Mouse (Mus musculus) kidney, embryonic 14.5 days (tissue): ENCODE data around the gene Oser1. TPM values are rescaled to one million over a fixed set of nuclear protein-coding genes. Genes with fewer than 3 reads are reported as not detected.
A peak's percentile ranks its signal among the peaks of the same experiment; 100 is the strongest.

ENCODE experiments used
- ATAC-seq: fragments of 200-750 bp; cut with Nextera tagmentation; 2 replicates; pipeline ENCODE4 v1.8.0; 2017; ENCODE audit warnings: moderate number of reproducible peaks, mild to moderate bottlenecking, moderate TSS enrichment, moderate library complexity; ENCODE audit not compliant: low FRiP score, low TSS enrichment
- H3K27ac ChIP-seq: fragments of 300-500 bp; sonication (generic); 2 replicates; pipeline ENCODE4 v1.5.1; 2014; ENCODE audit warnings: low read depth, mild to moderate bottlenecking, low read length, moderate library complexity, mixed read lengths
- H3K27me3 ChIP-seq: fragments of 300-500 bp; sonication (generic); 2 replicates; pipeline ENCODE4 v1.6.1; 2014; ENCODE audit warnings: mild to moderate bottlenecking, low read length; ENCODE audit not compliant: control insufficient read depth, insufficient read depth
- H3K36me3 ChIP-seq: fragments of 300-500 bp; sonication (generic); 2 replicates; pipeline ENCODE4 v1.6.1; 2014; ENCODE audit warnings: low read length, mixed read lengths; ENCODE audit not compliant: control insufficient read depth, insufficient read depth
- H3K4me1 ChIP-seq: fragments of 300-500 bp; sonication (generic); 2 replicates; pipeline ENCODE4 v1.6.1; 2014; ENCODE audit warnings: low read length, mixed read lengths; ENCODE audit not compliant: control insufficient read depth, insufficient read depth
- H3K4me2 ChIP-seq: fragments of 300-500 bp; sonication (generic); replicated peaks from 2 replicates; pipeline ENCODE4 v1.6.1; 2014; ENCODE audit warnings: low read depth, mild to moderate bottlenecking, low read length
- H3K4me3 ChIP-seq: fragments of 300-500 bp; sonication (generic); 2 replicates; pipeline ENCODE4 v1.5.1; 2014; ENCODE audit warnings: mild to moderate bottlenecking, low read length
- H3K9ac ChIP-seq: fragments of 300-500 bp; sonication (generic); 2 replicates; pipeline ENCODE4 v1.6.1; 2014; ENCODE audit warnings: low read depth, mild to moderate bottlenecking, low read length, moderate library complexity
- H3K9me3 ChIP-seq: fragments of 300-500 bp; sonication (generic); 2 replicates; pipeline ENCODE4 v1.6.1; 2016; ENCODE audit warnings: low read length; ENCODE audit not compliant: control insufficient read depth
- WGBS: fragments of 180-500 bp; shearing (Covaris S2); extraction: QIAGEN DNeasy Blood & Tissue Kit; methylation state at CpG from one replicate; pipeline ENCODE4 v1.1.7; 2014; 5-methylcytosine and 5-hydroxymethylcytosine counted together
- polyA plus RNA-seq: library from polyadenylated mRNA; unstranded; fragments of >200 nt; fragmentation: Nextera tagmentation; extraction: Ambion mirVana; gene quantifications from 2 replicates; pipeline ENCODE4 v1.2.1, GENCODE M21; 2014

Gene Oser1
- polyA plus RNA-seq, 1 experiment from 2014 or later = 93.3 TPM

GRCm38 (mm10) chr2:163452738-163453137 lies 28.2 kb upstream of the Oser1 start:
- WGBS = 82% methylated on average over 6 of the region's 6 CpGs

GRCm38 (mm10) chr2:163450668-163451295 lies 26.3 kb upstream of the Oser1 start:
- no peak overlapping the region for H3K4me2 ChIP-seq

More at GRCm38 (mm10) chr2:163452738-163453137, 28.2 kb upstream of the Oser1 start:
- H3K4me1 ChIP-seq = no peaks in the 10 kb centered on the region
- no peak overlapping the region for H3K9ac ChIP-seq
- ATAC-seq = no peak
- no peak overlapping the region for H3K27ac ChIP-seq
- no peaks in the 10 kb centered on the region for H3K9me3 ChIP-seq
- no peaks in the 10 kb centered on the region for H3K27me3 ChIP-seq
- no peak overlapping the region for H3K4me3 ChIP-seq
- H3K36me3 ChIP-seq = no peaks in the 10 kb centered on the region
- no peak overlapping the region for H3K4me2 ChIP-seq

DNA sequence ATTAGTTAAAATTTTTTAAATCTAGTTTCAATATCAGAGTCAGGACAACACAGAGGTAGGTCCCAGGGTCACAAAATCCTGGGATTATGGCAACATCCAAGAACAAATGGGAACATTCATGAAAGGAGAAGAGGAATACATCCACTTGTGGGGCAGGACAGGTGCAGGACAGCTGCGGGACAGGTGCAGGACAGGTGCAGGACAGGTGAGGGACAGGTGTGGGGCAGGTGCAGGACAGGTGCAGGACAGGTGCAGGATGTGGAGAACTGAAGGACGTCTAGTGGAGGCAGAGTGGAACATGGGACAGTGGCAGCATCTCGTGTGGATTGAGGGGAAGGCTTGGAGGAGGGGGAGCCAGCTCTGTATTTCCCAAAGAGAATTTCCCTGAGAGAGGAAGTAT lies 24.8 kb upstream of the Oser1 start:
- Histone ChIP-seq H3K4me2 (no peak overlapping the region), H3K9me3 (no peaks in the 10 kb centered on the region), H3K4me3 (no peak overlapping the region), H3K27me3 (no peaks in the 10 kb centered on the region), H3K27ac (no peak overlapping the region), H3K9ac (no peak overlapping the region), H3K4me1 (no peaks in the 10 kb centered on the region), H3K36me3 (no peaks in the 10 kb centered on the region)
- ATAC-seq = no peak
- 54% methylated on average over 3 of the region's 3 CpGs for WGBS

More at GRCm38 (mm10) chr2:163450668-163451295, 26.3 kb upstream of the Oser1 start:
- no peaks in the 10 kb centered on the region for H3K27me3 ChIP-seq
- no peaks in the 10 kb centered on the region for H3K4me1 ChIP-seq
- H3K27ac ChIP-seq = no peak overlapping the region
- no peak overlapping the region for H3K9ac ChIP-seq
- H3K36me3 ChIP-seq = no peaks in the 10 kb centered on the region
- no peak for ATAC-seq
- H3K4me3 ChIP-seq = no peak overlapping the region
- WGBS = 70% methylated on average over 6 of the region's 6 CpGs
- H3K9me3 ChIP-seq = no peaks in the 10 kb centered on the region

DNA sequence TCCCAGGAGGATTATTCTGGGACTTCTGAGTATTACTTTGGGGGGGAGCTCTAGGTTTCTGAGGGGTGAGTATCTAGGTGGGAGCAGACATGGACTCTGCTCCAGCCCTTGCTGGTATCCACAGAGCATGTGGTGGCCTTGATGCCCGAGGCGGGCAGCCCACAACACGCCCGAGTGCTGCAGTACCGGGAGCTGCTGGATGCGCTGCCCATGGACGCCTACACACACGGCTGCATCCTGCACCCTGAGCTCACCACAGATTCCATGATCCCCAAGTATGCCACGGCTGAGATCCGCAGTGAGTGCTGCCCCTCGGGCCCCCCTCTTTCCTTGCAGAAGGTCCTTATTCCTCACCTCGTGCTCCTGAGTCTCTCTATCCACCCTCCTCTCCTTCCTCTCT lies 22.9 kb upstream of the Oser1 start:
- no peak for ATAC-seq
- 95% methylated on average over 11 of the region's 12 CpGs for WGBS
- Histone ChIP-seq H3K36me3 (no peaks in the 10 kb centered on the region), H3K27ac (no peak overlapping the region), H3K9ac (no peak overlapping the region), H3K9me3 (no peaks in the 10 kb centered on the region), H3K4me3 (no peak overlapping the region), H3K4me1 (no peaks in the 10 kb centered on the region), H3K4me2 (no peak overlapping the region), H3K27me3 (no peaks in the 10 kb centered on the region)

DNA sequence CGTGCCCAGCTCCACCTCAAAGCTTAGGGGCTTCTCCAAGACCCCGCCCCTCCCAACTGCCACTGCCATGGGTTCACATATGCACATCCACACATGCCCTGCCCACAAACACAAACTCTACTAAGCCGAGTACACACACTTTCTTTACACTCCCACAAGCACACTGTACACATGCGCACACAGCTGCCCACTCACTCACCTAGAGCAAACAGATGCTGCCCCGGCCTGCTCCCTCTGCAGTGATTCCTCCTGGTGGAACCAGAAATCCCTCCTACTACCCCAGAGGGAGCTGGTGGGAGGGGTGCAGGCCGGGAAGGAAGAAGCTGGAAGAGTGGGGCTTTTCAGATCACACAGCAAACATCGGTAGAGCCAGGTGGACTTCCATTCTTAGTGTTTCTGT lies 19.5 kb upstream of the Oser1 start:
- Histone ChIP-seq H3K4me1 (no peaks in the 10 kb centered on the region), H3K27me3 (peaks cover 2% of the 10 kb centered on the region), H3K27ac (no peak overlapping the region), H3K36me3 (no peaks in the 10 kb centered on the region), H3K9me3 (no peaks in the 10 kb centered on the region), H3K4me2 (no peak overlapping the region), H3K9ac (no peak overlapping the region), H3K4me3 (no peak overlapping the region)
- 65% methylated on average over 7 of the region's 7 CpGs for WGBS
- no peak for ATAC-seq

- Histone ChIP-seq H3K9ac (no peak overlapping the region), H3K9me3 (no peaks in the 10 kb centered on the region)
These were observed 19.0 kb upstream of the Oser1 start for GRCm38 (mm10) chr2:163443543-163443942.

DNA sequence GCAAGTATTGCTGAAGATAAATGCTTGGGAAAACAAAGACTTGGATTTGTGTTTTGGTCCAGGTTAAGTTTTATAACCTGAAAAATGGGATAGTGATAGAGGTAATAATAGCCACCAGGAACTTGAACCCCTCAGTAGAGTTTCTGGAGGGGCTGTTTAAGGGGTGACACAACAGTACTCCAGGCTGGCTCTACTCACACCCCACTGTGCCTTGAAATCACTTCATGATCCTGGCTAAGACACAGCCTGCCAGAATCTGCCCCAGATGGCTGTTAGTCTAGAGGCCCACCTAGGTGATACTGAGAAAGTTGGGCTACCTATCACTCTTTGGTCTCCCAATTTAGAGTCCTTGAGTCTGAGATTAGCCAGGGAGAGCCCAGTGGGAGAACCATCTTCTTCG lies 15.0 kb upstream of the Oser1 start:
- ATAC-seq = no peak
- H3K9me3 ChIP-seq = no peaks in the 10 kb centered on the region
- 75% methylated on average over 1 of the region's 1 CpGs for WGBS
- no peak overlapping the region for H3K4me2 ChIP-seq
- H3K27ac ChIP-seq = no peak overlapping the region
- no peak overlapping the region for H3K4me3 ChIP-seq
- no peak overlapping the region for H3K9ac ChIP-seq
- H3K4me1 ChIP-seq = 0 out of 2 replicates have a peak, but pooled peaks cover 6% of the 10 kb centered on the region
- peaks cover 11% of the 10 kb centered on the region for H3K27me3 ChIP-seq
- H3K36me3 ChIP-seq = no peaks in the 10 kb centered on the region

More at GRCm38 (mm10) chr2:163443543-163443942, 19.0 kb upstream of the Oser1 start:
- H3K4me1 ChIP-seq = 0 out of 2 replicates have a peak, but pooled peaks cover under 1% of the 10 kb centered on the region
- no peak overlapping the region for H3K27ac ChIP-seq
- no peak overlapping the region for H3K4me3 ChIP-seq
- H3K27me3 ChIP-seq = peaks cover 6% of the 10 kb centered on the region
- no peak overlapping the region for H3K4me2 ChIP-seq
- ATAC-seq = no peak
- WGBS = 64% methylated on average over 6 of the region's 6 CpGs
- H3K36me3 ChIP-seq = no peaks in the 10 kb centered on the region

GRCm38 (mm10) chr2:163438619-163439451 lies 14.3 kb upstream of the Oser1 start:
- Histone ChIP-seq H3K9ac (no peak overlapping the region), H3K27me3 (peaks cover 11% of the 10 kb centered on the region), H3K9me3 (no peaks in the 10 kb centered on the region), H3K4me2 (peak overlapping the region; percentile 46), H3K4me3 (peak overlapping the region; percentile 36), H3K27ac (no peak overlapping the region), H3K4me1 (0 out of 2 replicates have a peak, but pooled peaks cover 6% of the 10 kb centered on the region), H3K36me3 (no peaks in the 10 kb centered on the region)
- 3% methylated on average over 30 of the region's 30 CpGs for WGBS
- ATAC-seq = peak; percentile 57; the same call in 1 of the 2 replicates

GRCm38 (mm10) chr2:163438246-163438618 lies 13.7 kb upstream of the Oser1 start, which contains the start of gene Gdap1l1:
Gdap1l1 (plus strand) TSS chr2:163438476.
- Histone ChIP-seq H3K27me3 (peaks cover 11% of the 10 kb centered on the region), H3K27ac (no peak within 1 kb of the TSS), H3K4me3 (peak within 1 kb of the TSS; percentile 36), H3K36me3 (no peaks in the 10 kb centered on the region), H3K9me3 (no peaks in the 10 kb centered on the region), H3K4me1 (0 out of 2 replicates have a peak, but pooled peaks cover 6% of the 10 kb centered on the region), H3K9ac (no peak within 1 kb of the TSS), H3K4me2 (peak within 1 kb of the TSS; percentile 46)
- ATAC-seq = no peak
- WGBS = 1% methylated on average over 12 of the region's 18 CpGs
